Mouse (Mus musculus): ENCODE data around the gene Coa4.
"Not testable (repeated sequence)": the region's sequence is repeated elsewhere in the genome, so short reads cannot be mapped to it uniquely, and the experiment has no call there.

Gene Coa4

DNA sequence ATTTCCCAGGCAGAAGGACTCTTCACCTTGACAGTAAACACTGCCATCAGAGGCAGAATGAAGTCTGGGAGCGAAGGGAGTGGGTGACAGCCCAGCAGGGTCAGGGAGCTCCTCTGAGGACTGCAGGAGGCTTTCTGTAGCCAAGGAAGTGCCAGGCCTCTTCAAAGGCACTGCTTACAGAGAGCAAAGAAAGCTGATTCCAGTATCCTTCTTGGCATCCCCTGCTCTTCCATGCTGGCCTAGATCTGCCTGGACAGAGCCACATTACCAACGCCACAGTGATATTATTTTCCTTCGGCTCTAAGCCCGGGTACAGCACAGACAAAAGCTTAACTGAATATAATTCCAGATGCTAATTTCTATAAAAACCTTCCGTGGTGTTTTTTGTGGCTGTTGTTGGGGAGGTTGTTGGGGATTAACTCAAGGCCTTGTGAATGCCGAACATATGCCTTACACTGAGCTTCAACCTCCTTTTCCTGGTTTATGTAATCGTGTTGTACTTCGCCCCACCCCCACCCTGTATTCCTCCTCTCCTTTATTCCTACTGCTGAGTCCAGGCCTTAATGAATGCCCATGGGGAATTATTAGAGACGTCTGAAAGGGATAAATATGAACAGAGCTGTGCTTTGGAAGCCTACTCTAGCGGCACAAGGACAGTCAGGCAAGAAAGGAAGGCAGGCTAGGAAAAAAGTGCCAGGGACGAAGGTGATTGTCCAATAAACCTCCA lies 25.2 kb downstream of the Coa4 start:
- DNase-seq, result no peak

DNA sequence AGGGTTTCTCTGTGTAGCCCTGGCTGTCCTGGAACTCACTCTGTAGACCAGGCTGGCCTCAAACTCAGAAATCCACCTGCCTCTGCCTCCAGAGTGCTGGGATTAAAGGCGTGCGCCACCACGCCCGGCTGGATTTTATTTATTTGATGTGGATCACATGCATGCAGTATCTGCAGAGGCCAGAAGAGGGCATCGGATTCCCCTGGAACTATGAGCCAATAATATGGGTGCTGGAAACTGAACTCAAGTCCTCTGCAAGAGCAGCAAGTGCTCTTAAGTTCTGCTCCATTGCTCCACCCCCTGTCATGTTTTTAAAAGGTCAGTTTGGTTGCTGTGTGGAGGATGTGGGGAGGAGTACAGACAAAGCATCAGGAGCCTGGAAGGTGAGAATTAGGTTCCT lies 30.4 kb downstream of the Coa4 start:
- DNase-seq, result not testable (repeated sequence)

DNA sequence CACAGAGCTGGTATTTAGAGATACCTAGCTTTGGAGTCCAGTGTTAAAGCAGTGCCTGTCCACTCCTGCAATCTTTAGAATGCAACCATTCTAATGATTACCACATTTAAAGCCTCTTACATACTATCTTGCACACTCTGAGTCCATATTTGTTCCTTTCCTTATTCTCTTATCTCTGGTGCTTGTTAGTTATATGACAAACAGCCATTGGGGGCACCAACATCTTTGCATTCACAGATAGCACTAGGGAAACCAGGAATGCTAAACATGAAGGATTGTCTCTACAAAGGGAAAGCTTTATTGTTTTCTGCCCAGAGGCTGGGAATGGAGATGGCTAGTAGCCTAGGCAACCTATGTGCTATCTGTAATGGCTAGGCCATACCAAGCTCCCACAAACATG lies 33.0 kb downstream of the Coa4 start:
- no peak for DNase-seq

DNA sequence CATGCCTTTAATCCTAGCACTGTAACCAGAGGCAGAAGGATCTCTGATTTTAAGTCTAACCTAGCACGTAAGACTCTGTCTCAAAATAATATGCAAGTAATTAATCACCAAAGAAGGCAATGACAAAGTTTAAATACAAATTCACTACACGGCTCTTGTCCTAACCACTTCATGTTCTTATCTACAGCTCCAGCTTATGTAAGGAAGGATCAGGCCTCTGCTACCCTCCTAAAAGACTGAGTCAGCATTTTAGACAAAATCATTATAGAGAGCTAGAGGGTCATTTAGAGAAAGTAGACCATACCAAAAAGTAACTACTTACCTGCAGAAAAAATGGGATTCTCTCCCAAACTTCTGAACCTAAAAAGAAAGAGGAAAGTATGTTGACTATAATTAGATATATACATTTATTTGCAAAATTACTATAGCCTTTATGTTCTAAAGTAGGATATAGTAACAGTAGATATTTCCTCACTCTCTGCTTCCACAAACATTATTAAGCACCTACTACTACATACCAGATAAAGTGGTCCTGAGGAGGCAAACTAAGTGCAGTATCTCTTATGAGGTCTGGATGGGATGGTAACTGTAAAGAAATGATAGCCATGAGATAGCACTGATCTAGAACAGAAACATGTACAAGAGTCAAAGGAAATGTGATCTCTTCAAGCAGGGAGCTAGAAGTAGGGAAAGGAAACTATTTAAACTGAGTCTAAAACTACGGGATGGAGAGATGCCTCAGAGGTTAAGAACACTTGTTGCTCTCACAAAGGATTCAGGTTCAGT lies 34.3 kb downstream of the Coa4 start:
- DNase-seq, result no peak

DNA sequence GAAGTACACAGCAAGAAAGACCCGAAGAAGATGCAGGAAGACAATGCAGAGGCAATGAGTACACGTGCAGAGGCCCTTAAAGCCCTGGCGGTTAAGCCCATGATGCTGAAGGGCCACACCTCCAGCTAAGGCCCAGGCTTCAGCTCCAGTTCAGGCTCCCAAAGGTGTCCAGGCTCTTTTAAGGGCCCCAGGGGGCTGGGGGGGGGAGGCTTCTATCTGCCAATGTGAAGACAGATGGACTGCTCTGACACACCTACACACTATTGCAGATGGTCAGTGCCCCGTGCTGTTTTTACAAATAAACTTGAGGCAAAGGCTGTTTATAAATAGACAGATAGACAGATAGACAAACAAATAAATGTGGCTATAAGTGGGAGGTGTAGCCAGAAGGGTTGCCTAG lies 35.2 kb downstream of the Coa4 start:
- DNase-seq, result peak; percentile 66

DNA sequence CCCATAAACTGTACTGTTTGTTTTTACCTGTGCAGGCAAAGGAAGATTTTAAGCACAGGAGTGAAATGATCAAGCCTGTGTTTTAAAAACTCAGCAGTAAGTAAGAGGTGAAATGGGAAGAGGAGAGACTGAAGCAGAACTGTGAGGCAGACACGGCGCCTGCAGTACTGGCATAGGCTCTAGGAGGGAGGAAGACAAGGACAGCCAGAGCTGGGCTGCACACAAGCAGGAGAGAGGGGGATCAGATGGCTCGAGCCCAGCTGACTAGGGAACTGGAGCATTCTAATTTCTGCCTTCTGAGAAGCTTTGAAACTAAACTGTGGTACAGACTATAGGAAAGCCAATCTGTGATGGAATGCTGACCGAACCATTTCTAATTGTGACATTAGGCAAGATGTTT lies 35.8 kb downstream of the Coa4 start:
- DNase-seq, result peak; percentile 33 to 43

DNA sequence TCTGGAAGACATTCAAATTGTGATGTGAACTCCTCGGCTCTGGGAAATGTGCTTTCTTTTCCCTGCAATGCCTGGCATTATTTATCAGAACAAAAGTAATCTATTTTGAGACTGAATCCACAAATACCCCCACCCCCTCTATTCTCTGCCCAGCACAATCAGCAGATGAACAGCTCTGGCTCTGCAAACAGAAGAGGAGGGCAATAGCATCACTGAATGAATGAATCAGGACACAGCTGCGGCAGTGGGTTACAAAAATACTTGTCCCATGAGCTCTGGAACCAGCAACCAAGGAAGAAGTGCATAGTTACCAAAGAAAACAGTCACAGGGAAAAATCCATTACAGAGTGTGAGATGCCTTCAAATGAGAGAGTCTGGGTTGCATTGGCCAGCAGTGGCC lies 41.9 kb downstream of the Coa4 start:
- DNase-seq, result no peak

DNA sequence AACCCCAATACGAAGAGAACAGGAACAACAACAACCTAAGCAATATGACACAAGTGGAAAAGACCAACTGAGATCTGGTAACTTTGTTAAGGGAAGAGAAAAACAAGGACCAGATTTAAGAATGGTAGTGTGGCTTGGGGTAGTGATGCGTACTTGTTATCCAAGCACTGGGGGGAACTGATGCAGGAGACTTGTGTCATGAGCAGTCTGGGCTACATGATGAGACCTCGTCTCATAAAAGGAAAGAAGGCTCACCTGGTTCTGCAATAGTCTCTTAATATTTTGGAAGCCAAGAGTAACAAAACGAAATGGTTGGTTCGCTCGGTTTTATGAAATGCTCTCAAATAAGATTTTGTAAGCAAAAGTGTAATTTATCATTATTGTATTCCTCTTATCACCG lies 45.4 kb downstream of the Coa4 start:
- no peak for DNase-seq

DNA sequence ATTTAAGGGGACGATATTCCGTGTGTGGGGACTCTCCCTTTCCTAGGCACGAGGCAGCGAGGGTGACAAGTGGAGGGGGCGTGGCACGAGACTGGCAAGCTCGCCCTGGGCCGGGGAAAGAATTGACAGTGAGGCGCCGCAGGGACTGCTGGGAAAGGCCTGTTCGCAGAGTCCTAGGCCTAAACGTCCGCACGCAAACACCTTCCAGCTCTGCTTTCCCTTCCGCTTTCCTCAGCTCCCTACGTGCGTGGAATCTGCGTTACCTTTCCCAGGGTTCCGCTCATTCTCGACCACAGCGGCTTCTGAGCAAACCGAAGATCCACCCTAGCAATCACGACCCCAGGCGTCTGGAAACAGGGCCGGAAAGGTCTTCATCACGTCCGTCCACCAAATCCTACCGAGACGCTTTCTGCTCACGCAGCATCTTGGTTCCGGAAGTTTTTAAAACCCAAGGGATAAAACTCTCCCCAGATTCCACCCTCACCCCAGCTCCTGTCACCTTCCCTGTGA lies 45.9 kb downstream of the Coa4 start:
- DNase-seq, result peak; percentile 89 to 97

DNA sequence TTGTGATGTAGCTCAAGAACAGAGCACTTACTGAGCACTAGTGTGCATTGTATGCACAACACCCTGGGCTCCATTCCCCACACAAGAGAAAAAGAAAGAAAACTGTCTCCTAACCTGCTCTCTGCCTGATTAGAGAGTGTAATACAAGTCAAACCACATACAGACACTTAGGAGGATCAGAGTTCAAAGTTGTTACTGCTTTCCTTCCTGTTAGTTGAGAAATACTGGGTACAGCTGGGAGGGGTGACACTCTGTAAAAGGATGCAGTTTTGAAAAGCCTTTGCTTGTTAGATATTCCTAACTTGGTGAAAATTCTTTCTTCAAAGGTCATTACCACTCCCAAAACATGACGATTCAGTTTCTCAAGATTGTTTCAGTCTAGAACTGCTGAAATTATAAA lies 52.9 kb downstream of the Coa4 start:
- DNase-seq, result no peak

All from cerebellum, postnatal 36 days (tissue).